Mouse (Mus musculus) bone marrow macrophage, adult 2 months (primary cell): ENCODE measurements around the gene Mkrn2os.

Experiments
- CTCF ChIP-seq: IDR thresholded peaks from 2 replicates; pipeline ENCODE4 v1.5.1; 2012; ENCODE audit warnings: low read depth, mild to moderate bottlenecking, low read length, moderate library complexity
- POLR2A ChIP-seq: IDR thresholded peaks from 2 replicates; pipeline ENCODE4 v1.6.1; 2012; ENCODE audit warnings: mild to moderate bottlenecking, low read depth, low read length, borderline replicate concordance

- TF ChIP-seq CTCF (no peak), POLR2A (no peak)
Measured at GRCm38 (mm10) chr6:115592458-115592857, at the start of gene Mkrn2os.
